Mouse (Mus musculus) embryonic facial prominence, embryonic 12.5 days (tissue): ENCODE data around the gene F2r. TPM values are rescaled to one million over a fixed set of nuclear protein-coding genes. Genes with fewer than 3 reads are reported as not detected.

Experiments used
- ATAC-seq: fragments of 200-750 bp; cut with Nextera tagmentation; 2 replicates; pipeline ENCODE4 v1.8.0; 2017; ENCODE audit not compliant: insufficient number of reproducible peaks, insufficient read depth, low FRiP score, low TSS enrichment
- H3K27ac ChIP-seq: fragments of 300-500 bp; sonication (generic); 2 replicates; pipeline ENCODE4 v1.5.1; 2016; ENCODE audit warnings: mild to moderate bottlenecking
- H3K27me3 ChIP-seq: fragments of 300-500 bp; sonication (generic); 2 replicates; pipeline ENCODE4 v1.6.1; 2016; ENCODE audit warnings: mild to moderate bottlenecking, moderate library complexity
- H3K36me3 ChIP-seq: fragments of 300-500 bp; sonication (generic); 2 replicates; pipeline ENCODE4 v1.6.1; 2016; ENCODE audit warnings: mild to moderate bottlenecking
- H3K4me1 ChIP-seq: fragments of 300-500 bp; sonication (generic); 2 replicates; pipeline ENCODE4 v1.6.1; 2016
- H3K4me2 ChIP-seq: fragments of 300-500 bp; sonication (generic); replicated peaks from 2 replicates; pipeline ENCODE4 v1.6.1; 2016; ENCODE audit warnings: mild to moderate bottlenecking, moderate library complexity
- H3K4me3 ChIP-seq: fragments of 300-500 bp; sonication (generic); 2 replicates; pipeline ENCODE4 v1.5.1; 2016; ENCODE audit warnings: mild to moderate bottlenecking
- H3K9ac ChIP-seq: fragments of 300-500 bp; sonication (generic); 2 replicates; pipeline ENCODE4 v1.6.1; 2016; ENCODE audit warnings: mild to moderate bottlenecking, moderate library complexity
- H3K9me3 ChIP-seq: fragments of 300-500 bp; sonication (generic); 2 replicates; pipeline ENCODE4 v1.6.1; 2016; ENCODE audit warnings: mild to moderate bottlenecking, moderate library complexity
- WGBS: fragments of 180-500 bp; shearing (Covaris S2); methylation state at CpG from one replicate; pipeline ENCODE4 v1.1.7; 2016; 5-methylcytosine and 5-hydroxymethylcytosine counted together
- polyA plus RNA-seq: library from polyadenylated mRNA; unstranded; fragments of >200 nt; fragmentation: Nextera tagmentation; extraction: Ambion mirVana; gene quantifications from 2 replicates; pipeline ENCODE4 v1.2.1, GENCODE M21; 2016

Gene F2r
- polyA plus RNA-seq, 1 experiment from 2014 or later = 108 TPM

- Histone ChIP-seq H3K27me3 (no peaks in the 10 kb centered on the region), H3K27ac (no peak overlapping the region), H3K9ac (no peak overlapping the region), H3K36me3 (peaks cover 25% of the 10 kb centered on the region), H3K4me1 (no peaks in the 10 kb centered on the region), H3K9me3 (no peaks in the 10 kb centered on the region), H3K4me3 (no peak overlapping the region), H3K4me2 (no peak overlapping the region)
- WGBS = 77% methylated on average over 2 of the region's 2 CpGs
- ATAC-seq = no peak
Observed at GRCm38 (mm10) chr13:95630747-95631146, 12.5 kb upstream of the F2r start.

- 80% methylated on average over 10 of the region's 10 CpGs for WGBS
- Histone ChIP-seq H3K36me3 (peaks cover 21% of the 10 kb centered on the region), H3K27me3 (no peaks in the 10 kb centered on the region), H3K9ac (no peak overlapping the region), H3K4me3 (no peak overlapping the region), H3K9me3 (no peaks in the 10 kb centered on the region), H3K4me1 (no peaks in the 10 kb centered on the region), H3K4me2 (no peak overlapping the region), H3K27ac (no peak overlapping the region)
- ATAC-seq = no peak
Observed at GRCm38 (mm10) chr13:95629751-95630150, 11.5 kb upstream of the F2r start.

GRCm38 (mm10) chr13:95626696-95627095 lies 8.4 kb upstream of the F2r start:
- 35% methylated on average over 7 of the region's 7 CpGs for WGBS

GRCm38 (mm10) chr13:95623042-95623441 lies 4.8 kb upstream of the F2r start:
- no peak overlapping the region for H3K9ac ChIP-seq
- H3K27me3 ChIP-seq = no peaks in the 10 kb centered on the region
- H3K4me1 ChIP-seq = no peaks in the 10 kb centered on the region
- H3K4me2 ChIP-seq = no peak overlapping the region
- H3K36me3 ChIP-seq = peaks cover 3% of the 10 kb centered on the region; the same call in 1 of the 2 replicates
- H3K4me3 ChIP-seq = no peak overlapping the region
- no peak for ATAC-seq
- H3K9me3 ChIP-seq = no peaks in the 10 kb centered on the region
- WGBS = 90% methylated on average over 3 of the region's 3 CpGs
- no peak overlapping the region for H3K27ac ChIP-seq

More at GRCm38 (mm10) chr13:95626696-95627095, 8.4 kb upstream of the F2r start:
- Histone ChIP-seq H3K36me3 (peaks cover 17% of the 10 kb centered on the region), H3K9ac (no peak overlapping the region), H3K9me3 (no peaks in the 10 kb centered on the region), H3K4me3 (no peak overlapping the region), H3K4me2 (no peak overlapping the region), H3K27ac (no peak overlapping the region), H3K27me3 (no peaks in the 10 kb centered on the region), H3K4me1 (no peaks in the 10 kb centered on the region)
- no peak for ATAC-seq

GRCm38 (mm10) chr13:95621563-95621962 lies 3.3 kb upstream of the F2r start:
- Histone ChIP-seq H3K27me3 (no peaks in the 10 kb centered on the region), H3K4me3 (no peak overlapping the region), H3K9me3 (no peaks in the 10 kb centered on the region), H3K4me1 (peaks cover 3% of the 10 kb centered on the region), H3K36me3 (no peaks in the 10 kb centered on the region), H3K27ac (no peak overlapping the region), H3K9ac (no peak overlapping the region), H3K4me2 (no peak overlapping the region)
- 83% methylated on average over 3 of the region's 3 CpGs for WGBS
- no peak for ATAC-seq

- peak overlapping the region; percentile 81 for H3K4me3 ChIP-seq
- H3K4me2 ChIP-seq = peak overlapping the region; percentile 70
- peaks cover 23% of the 10 kb centered on the region for H3K4me1 ChIP-seq
- H3K27me3 ChIP-seq = no peaks in the 10 kb centered on the region
- H3K9ac ChIP-seq = peak overlapping the region; percentile 91
- no peaks in the 10 kb centered on the region for H3K9me3 ChIP-seq
- WGBS = 5% methylated on average over 13 of the region's 13 CpGs
- 0 out of 2 replicates have a peak, but pooled peaks have one; percentile 11 for ATAC-seq
- peaks cover 6% of the 10 kb centered on the region for H3K36me3 ChIP-seq
- peak overlapping the region; percentile 85 for H3K27ac ChIP-seq
Observed at GRCm38 (mm10) chr13:95618859-95619258, 572 bp upstream of the F2r start.

- WGBS = under 1% methylated on average over 21 of the region's 21 CpGs
- Histone ChIP-seq H3K9ac (peak overlapping the region; percentile 91), H3K27me3 (no peaks in the 10 kb centered on the region), H3K4me3 (peak overlapping the region; percentile 81), H3K27ac (peak overlapping the region; percentile 85), H3K4me2 (peak overlapping the region; percentile 70), H3K4me1 (peaks cover 23% of the 10 kb centered on the region), H3K36me3 (peaks cover 6% of the 10 kb centered on the region), H3K9me3 (no peaks in the 10 kb centered on the region)
- peak; percentile 30 for ATAC-seq
Observed at GRCm38 (mm10) chr13:95617671-95618171, 566 bp downstream of the F2r start.

GRCm38 (mm10) chr13:95617082-95617670 lies 1.1 kb downstream of the F2r start:
- no peak for ATAC-seq
- H3K27ac ChIP-seq = peak overlapping the region; percentile 32; the same call in 1 of the 2 replicates

GRCm38 (mm10) chr13:95616512-95616911 lies 1.8 kb downstream of the F2r start:
- Histone ChIP-seq H3K4me3 (peak overlapping the region; percentile 81), H3K27me3 (no peaks in the 10 kb centered on the region), H3K4me1 (peaks cover 23% of the 10 kb centered on the region), H3K9ac (peak overlapping the region; percentile 91; the same call in 1 of the 2 replicates), H3K27ac (peak overlapping the region; percentile 52; the same call in 1 of the 2 replicates), H3K4me2 (peak overlapping the region; percentile 70), H3K36me3 (peaks cover 15% of the 10 kb centered on the region), H3K9me3 (no peaks in the 10 kb centered on the region)
- no peak for ATAC-seq
- 60% methylated on average over 11 of the region's 11 CpGs for WGBS

More at GRCm38 (mm10) chr13:95617082-95617670, 1.1 kb downstream of the F2r start:
- H3K4me2 ChIP-seq = peak overlapping the region; percentile 70
- peaks cover 8% of the 10 kb centered on the region for H3K36me3 ChIP-seq
- H3K9ac ChIP-seq = peak overlapping the region; percentile 91
- H3K27me3 ChIP-seq = no peaks in the 10 kb centered on the region
- H3K9me3 ChIP-seq = no peaks in the 10 kb centered on the region
- H3K4me3 ChIP-seq = peak overlapping the region; percentile 81
- WGBS = 7% methylated on average over 17 of the region's 17 CpGs
- H3K4me1 ChIP-seq = peaks cover 23% of the 10 kb centered on the region

GRCm38 (mm10) chr13:95614757-95615156 lies 3.5 kb downstream of the F2r start:
- ATAC-seq = no peak
- Histone ChIP-seq H3K27me3 (no peaks in the 10 kb centered on the region), H3K9ac (no peak overlapping the region), H3K36me3 (peaks cover 23% of the 10 kb centered on the region), H3K9me3 (no peaks in the 10 kb centered on the region), H3K4me2 (peak overlapping the region; percentile 5; the same call in 1 of the 2 replicates), H3K4me1 (peaks cover 23% of the 10 kb centered on the region), H3K27ac (no peak overlapping the region; the same call in 1 of the 2 replicates), H3K4me3 (no peak overlapping the region)
- 47% methylated on average over 6 of the region's 6 CpGs for WGBS

- Histone ChIP-seq H3K27ac (no peak overlapping the region), H3K4me2 (no peak overlapping the region), H3K4me3 (no peak overlapping the region), H3K36me3 (peaks cover 29% of the 10 kb centered on the region), H3K9ac (no peak overlapping the region), H3K4me1 (peaks cover 23% of the 10 kb centered on the region), H3K27me3 (no peaks in the 10 kb centered on the region), H3K9me3 (no peaks in the 10 kb centered on the region)
- ATAC-seq = no peak
- WGBS = 90% methylated on average over 10 of the region's 10 CpGs
Observed at GRCm38 (mm10) chr13:95612243-95612642, 6.0 kb downstream of the F2r start.

- H3K36me3 ChIP-seq = peaks cover 29% of the 10 kb centered on the region
- no peak overlapping the region for H3K4me3 ChIP-seq
- no peak overlapping the region for H3K27ac ChIP-seq
- H3K4me2 ChIP-seq = no peak overlapping the region
- ATAC-seq = no peak
- peaks cover 22% of the 10 kb centered on the region for H3K4me1 ChIP-seq
- no peak overlapping the region for H3K9ac ChIP-seq
- H3K27me3 ChIP-seq = no peaks in the 10 kb centered on the region
- no peaks in the 10 kb centered on the region for H3K9me3 ChIP-seq
- WGBS = 85% methylated on average over 4 of the region's 4 CpGs
Observed at GRCm38 (mm10) chr13:95611752-95612151, 6.5 kb downstream of the F2r start.
